Mouse (Mus musculus): ENCODE results near the gene Iscu.
A peak's percentile ranks its signal among the peaks of the same experiment; 100 is the strongest.
"Not testable (repeated sequence)": the region's sequence is repeated elsewhere in the genome, so short reads cannot be mapped to it uniquely, and the experiment has no call there.

Iscu gene

DNA sequence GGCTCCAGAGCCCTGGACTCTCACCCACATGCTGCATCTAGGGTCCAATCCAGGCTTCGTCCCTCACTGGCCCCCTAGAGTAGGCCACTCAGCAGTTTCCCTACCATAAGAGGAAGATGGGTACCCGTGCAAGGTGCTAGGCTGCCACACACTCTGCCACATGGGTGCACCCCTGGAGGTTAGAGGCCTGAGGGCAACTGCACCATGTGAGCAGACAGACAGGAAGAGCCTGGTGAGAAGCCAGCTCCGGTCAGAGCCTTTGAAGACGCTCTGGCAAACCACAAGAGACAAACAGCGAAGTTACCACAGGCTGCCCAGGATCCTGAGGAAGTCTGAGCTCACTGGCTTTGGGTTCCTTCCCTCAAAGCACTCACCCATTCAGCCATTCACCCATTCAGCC, 14.4 kb downstream of the Iscu start:
- DNase-seq (ENCODE audit: low read depth, low spot score), result no peak

DNA sequence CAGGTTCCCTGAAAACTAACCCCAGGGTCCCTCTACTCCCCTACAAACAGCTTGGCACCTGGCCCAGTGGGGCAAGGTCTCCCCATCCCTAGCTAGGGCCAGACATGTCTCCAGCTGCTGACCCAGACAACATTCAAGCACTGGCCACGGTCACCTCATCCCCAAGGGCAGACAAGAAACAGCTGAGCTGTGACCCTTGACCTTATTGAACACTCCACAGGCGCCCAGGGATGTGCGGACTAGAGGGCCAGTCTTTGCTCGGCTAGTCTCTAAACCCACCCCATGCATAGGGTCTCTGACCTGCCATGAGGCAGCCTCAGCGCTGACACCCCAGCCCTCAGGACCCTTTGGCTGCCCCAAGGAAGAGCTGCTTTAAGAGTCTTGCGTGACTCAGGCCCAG, 16.1 kb downstream of the Iscu start:
- no peak for DNase-seq (ENCODE audit: low read depth, low spot score)

DNA sequence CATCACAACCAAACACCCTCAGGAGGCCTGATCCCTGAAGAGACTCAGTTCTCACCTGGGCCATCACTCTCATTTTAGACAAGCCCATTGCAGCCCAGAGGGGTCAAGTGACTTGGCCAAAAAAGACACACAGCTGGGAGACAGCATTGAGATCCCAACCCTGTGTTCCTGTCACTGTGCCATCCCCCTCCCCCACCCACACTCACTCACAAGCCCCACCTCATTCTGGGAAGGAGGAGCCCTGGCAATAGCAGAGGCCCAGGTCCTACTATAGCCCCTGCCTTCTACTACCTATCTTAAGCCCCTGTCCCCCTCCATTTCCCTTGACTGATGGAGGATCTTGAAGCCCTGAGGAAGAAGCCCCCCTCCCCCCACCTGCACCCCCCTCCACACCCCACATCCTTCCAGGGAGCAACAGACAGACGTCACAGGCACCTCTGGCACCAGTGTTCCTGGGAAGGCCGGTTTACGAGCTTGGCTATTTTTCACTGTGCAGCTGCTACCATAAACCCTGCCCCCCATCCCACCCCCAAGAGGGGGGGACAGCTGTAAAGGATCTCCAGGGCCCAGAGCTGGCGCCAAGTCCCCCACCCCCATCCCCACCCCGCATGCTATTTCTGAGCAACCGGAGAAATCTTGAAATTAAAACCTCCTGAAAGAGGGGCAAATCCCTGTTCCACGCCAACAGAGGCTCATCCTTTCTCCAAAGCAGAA, 16.7 kb downstream of the Iscu start:
- no peak for DNase-seq (ENCODE audit: low read depth, low spot score)

DNA sequence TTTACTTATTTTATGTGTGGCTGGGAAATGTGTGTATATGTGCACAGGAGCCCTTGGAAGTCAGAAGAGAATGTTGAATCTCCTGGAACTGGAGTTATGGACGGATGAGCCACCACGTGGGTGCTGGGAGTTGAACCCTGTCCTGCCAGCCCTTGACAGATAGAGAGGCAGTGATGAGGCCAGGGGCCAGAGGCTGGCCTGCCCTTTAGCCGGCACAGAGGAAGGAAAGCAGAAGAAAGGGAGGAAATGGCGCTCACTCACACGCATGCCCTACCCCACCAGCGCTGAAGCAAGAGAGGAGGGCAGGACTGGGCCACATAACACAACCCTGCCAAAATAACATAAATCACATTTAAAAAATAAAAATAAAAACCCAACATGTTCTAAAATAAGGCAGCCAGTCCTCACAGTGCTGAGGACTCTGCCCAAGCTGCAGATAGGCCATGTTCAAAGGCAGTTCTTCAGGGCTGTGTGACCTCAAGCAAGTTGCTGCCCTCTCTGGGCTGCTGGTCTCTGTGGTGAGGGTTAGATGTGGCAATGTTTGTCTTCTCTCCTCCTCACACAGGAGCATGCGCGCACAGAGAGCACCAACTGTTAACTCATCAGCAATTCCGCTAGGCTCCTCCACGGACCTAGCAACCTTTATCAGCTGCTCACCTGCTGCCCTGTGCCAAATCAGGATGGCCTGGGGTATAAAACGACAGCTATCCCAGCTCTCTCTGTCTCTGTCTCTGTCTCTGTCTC, 18.1 kb downstream of the Iscu start:
- no peak for DNase-seq (ENCODE audit: low read depth, low spot score)

DNA sequence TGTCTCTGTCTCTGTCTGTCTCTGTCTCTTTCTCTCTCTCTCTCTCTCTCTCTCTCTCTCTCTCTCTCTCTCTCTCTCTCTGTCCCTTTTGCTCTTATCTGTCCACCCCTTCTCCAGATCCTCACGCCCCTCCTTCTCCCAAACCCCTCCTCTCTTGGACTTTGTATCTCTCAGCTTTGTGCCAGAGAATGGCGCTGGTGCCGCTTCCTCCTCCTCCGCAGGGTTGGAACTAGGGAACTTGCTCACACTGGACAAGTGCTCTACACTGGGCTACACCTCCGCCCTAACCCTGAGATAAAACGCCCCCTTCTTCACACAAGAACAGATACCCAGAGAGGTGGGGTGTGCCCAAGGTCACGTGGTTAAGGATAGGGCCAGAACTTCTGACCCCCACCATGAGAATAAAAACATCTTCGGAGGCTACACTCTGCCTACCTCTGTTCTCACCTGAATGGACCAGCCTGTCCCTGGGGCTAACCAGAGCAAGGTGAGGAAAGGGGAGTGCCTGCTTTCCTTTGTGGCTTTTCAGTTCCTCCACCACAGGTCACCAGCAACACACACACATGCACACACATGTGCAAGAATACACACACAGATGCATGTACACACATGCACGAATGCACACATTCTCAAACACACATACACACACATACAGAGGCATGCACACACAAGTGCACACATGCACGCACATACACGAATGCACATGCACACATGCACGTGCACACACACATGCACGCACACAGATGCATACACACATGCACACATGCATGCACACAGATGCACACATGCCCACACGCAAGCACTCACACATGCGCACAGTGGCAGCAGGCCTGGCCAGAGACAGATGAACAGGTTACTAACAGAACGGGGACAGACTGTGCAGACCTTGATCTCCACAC, 18.9 kb downstream of the Iscu start:
- DNase-seq (ENCODE audit: low read depth, low spot score), result no peak

DNA sequence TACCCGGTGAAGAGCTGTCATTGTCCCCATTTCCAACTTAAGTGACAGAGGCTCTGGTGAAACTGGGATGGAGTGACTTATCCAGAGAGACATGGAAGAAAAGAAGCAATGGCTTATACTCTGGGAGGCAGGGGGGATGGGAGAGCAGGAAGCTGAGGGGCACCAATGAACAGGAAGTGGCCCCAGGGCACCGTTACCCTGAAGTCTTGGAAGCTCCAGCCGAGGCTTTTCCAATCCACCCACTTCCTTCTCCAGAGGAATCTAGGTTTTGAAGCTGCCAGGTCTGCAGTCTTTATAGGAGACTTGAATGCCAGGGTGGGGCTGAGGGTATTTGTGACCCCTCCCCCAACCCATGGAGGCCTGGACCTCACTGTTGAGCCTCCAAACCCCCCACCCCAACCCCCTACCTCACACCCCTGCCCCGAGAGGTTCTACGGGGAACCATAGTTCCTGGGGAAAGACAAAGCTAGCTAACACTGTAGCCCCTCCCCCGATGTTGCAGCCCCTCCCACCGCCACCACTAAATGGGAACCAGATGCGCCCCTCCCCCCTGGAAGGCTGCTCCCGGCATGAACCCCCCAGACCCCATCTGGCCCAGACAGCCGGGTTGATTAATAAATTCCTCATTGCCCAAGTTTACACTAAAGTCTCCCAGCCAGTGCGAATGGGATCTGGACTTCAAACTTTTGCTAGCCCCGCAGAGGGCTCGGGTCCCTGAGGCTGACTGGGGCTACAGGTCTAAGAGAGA, 24.0 kb downstream of the Iscu start:
- peak; percentile 47 for DNase-seq (ENCODE audit: low read depth, low spot score)

DNA sequence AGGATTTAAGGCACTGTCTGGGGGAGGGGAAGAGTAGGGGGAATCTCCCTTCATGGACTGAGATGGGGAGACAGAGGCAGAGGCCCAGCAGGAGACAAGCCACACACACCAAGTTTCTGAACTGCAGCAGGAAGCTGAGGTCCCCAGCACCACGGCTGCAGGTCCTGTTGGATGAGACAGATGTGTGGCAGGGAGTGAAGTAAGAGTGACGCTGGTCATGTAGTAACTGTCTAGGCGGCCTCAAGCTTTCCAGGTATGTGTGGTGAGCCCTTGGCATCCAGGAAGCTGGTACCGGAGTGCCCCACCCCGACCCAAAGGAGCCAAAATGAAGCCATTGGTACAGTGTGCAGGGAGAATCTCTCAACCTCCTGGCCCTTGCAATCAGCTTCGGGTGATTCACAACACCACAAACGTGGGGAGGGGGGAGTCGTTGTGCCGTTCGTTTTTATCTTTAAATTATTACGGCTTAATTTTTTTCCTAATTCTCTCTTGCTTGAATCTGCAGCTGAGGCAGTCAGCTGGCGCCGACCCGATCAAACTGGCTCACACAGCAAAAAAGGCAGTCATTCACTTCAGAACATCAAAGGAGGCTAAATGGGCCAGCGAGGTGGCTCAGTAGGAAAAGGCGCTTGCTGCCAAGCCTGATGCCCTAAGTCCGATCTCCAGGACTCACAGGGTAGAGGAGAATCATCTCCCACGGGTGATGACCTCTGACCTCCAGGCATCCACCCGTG, 24.8 kb downstream of the Iscu start:
- no peak for DNase-seq (ENCODE audit: low read depth, low spot score)

DNA sequence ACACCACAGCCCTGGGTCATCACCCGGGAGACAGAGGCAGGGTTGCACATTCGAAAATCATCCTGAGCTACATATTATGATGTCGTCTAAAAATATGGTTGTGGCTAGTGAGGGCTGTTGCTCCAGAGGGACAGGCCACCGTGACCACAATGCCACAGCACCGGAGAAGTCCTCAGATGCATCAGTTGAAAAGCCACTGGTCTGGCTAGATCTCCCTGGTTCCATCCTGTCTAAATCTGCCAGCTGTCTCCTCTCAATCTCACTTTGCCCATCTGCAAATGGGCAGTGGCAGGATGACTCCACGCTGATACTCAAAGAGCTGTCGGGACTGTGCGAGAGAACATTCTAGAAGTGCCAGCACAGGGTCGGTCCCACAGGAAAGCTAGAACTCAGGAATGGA, 26.0 kb downstream of the Iscu start:
- DNase-seq (ENCODE audit: low read depth, low spot score), result no peak

DNA sequence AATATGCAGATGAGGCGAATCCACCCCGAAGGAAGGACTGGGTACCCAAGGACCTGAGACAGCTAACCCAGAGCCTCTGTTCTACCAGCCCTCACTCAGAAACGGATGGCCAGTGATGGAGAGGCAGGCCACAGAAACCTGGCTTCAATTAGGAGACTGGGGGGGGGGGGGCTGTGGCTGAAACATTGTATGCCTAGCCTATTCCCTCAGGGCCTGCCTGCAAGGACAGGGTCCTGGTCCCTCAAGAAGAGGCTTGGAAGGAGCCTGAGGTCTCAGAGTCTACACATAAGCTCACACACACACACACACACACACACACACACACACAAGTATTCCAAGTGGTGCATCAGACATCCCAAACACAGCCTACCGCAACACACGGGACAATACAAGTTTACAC, 27.1 kb downstream of the Iscu start:
- no peak for DNase-seq (ENCODE audit: low read depth, low spot score)

DNA sequence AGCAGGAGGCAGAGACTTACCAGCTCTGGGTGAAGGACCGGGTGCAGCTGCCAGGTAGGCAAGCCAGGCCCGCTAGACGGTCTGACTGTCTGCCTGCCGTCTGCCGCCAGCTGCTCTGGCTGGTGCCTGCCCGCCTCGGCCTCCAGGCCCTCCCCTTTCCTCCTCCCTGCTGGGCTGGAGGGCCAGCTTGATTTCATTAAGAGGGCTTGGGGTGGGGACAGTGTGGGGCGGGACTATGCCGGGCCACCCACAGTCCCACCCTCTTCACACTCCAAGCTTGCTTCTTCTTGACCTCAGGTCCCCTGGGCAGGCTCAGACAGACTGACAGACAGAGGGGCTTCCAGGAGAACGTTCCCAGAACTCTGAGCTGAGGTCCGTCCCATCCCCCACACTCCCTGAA, 27.7 kb downstream of the Iscu start, which contains the start of gene Tmem119:
Tmem119 (minus strand) TSS at position 237 of the 400 bp plus-strand sequence.
- peak; percentile 70 for DNase-seq (ENCODE audit: low read depth, low spot score)

DNA sequence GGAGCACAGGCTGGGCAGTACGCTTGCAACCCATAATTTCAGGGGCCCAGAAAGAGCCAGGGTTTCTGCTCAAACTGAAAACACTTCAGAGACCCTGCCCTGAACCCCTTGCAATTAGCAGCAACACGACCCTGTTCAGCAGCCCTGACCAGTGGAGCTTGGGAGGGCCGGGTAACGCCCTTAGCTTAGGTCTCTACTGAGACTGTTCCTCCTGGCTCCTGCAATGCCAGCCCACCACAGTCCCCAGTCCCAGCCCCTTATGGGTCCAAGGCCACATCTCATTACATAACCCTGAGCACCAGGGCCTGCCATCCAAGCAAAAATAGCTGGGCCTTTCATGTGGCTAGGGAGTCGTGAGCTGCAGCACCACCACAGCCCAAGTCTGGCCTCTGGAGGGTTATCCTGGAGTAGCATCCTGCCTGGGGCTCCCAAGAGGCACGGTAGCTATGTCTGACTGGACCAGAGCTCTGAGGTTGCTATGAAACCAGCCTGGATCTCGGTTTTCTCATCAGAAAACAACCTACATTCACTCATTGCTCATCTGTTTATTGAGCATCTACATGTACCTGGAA, 31.9 kb downstream of the Iscu start:
- DNase-seq (ENCODE audit: low read depth, low spot score), result no peak

DNA sequence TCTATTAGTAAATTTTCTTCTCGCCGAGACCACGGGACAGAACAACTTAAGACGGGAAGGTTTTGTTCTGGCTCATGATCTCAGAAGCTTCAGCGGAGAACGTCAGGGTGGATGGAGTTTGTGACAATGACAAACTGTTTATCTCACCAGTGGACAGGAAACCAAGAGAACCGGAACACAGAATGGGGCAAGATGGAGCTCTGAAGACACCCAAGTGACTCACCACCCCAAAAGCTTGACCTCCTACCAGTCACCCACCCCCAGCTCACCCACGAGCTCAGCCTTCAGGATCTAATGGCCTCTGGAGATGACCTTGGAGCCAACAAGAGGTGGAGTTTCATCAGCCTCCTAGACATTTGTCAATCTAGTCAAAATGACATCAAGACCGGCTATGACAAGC, 32.8 kb downstream of the Iscu start:
- no peak for DNase-seq (ENCODE audit: low read depth, low spot score)

DNA sequence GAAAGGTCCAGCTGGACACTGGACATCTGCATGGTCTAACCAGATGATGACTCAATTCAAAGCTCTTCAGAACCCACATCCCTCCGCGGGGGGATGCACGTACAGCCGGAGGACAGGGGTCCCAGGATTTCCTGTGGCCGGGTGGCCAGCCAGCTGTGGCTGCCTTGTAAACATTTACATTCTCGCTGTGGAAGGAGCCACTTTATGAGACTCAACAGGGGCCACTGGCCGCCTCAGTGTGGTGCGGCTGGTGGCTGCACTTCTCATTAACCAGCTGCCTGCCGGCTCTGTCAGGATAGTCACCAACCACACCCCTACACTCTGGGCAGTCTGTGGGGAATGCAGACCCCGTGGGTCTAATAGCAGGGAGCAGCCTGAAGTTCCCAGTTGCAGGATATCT, 33.9 kb downstream of the Iscu start:
- no peak for DNase-seq (ENCODE audit: low read depth, low spot score)

DNA sequence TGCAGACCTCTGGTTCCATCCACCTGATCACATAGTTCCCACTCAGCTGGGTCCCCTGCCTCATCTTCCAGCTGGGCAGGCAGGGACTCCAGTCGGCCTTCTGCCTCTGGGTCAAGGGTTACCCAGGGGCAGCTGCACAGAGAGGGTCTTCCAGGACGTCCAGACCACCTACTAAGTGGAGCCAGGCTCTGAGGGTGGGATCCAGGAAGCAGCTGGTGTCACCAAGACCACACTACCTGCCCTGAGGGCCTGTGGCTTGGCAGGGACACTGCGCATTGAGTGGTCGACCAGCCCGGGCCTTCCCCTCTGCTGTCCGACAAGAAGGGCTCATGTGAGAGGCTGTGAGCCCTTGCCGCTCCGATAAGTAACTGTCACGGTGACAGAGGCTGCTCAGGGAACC, 35.2 kb downstream of the Iscu start:
- DNase-seq (ENCODE audit: low read depth, low spot score), result no peak

DNA sequence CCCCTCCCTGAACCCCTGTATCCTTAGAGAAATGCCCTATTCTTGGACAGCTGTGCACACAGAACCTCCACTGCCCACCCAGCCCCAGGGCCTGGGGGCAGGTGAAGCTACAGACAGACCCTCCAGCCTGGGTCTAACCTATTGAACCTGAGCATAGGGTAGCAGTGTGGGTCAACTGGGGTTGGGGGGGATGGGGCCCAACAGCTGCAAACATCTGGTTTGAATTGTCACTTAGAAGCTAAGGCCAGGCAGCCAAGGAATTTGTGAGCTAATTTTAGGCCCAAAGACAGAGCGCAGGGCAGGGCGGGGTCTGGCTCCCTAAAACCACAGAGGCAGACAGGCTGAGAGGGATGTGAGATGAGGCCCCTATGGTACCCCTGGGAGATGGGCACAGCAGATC, 35.6 kb downstream of the Iscu start:
- DNase-seq (ENCODE audit: low read depth, low spot score), result no peak

DNA sequence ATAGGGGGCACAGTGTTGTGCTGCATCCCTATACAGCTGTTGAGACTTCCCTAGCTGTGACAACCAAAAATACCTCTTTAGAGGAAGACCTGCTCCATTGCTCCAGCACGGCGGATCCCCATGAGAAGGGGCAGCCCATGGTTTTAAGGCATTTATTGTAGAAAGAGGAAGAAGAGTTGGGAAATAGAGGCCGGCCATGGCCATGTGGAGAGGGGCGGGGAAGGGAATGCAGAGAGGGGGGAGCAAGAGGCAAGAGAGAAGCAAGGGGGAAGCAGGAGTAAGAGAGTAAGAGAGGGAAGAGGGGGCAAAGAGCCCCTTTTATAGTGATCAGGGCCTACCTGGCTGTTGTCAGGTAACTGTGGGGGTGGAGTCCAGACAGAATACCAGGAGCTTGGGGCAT, 37.6 kb downstream of the Iscu start:
- DNase-seq (ENCODE audit: low read depth, low spot score), result no peak

DNA sequence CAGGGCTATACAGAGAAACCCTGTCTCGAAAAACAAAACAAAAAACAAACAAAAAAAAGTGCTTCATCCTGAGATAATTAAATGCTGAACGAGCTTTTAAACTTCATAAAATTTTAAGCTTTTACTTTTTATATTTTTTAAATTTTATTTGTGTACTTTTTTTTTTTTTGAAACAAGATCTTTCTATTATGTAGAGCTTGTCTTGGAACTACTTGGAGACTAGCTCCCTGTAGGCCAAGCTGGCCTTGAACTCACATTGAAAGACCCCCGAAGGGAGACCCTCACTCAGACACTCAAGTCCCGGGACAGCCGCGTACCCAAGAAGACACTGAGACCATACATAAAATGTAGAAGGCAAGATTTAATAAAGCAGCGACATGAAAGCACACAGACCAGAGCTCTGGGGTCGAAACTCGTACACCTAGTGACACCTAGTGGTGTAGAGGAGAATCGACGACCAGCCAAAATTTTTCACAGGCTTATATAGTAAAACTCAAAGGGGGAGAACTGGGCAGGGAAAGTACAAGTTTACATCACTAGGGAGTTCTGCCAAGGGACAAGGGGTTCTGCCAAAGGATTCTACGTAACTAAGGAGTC, 39.4 kb downstream of the Iscu start:
- not testable (repeated sequence) for DNase-seq (ENCODE audit: low read depth, low spot score)

DNA sequence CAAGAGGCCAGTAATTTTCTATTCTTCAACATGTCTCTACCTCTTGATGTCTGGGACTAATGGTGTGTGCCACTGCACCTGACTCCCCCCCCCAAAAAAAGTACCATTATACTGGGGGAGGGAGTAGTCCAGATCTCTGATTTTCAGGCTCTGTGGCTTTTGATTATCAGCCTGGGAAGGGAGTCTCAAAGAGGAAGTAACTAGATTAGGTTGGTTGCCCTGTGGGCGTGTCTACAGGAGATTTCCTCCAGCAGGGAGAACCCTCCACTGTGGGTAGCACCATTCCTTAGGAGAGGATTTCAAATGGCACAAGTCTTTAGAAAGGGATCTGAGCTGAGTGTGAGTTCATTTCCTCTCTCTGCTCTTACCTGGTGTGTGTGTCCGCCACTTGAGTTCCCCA, 40.1 kb downstream of the Iscu start:
- DNase-seq (ENCODE audit: low read depth, low spot score), result no peak

DNA sequence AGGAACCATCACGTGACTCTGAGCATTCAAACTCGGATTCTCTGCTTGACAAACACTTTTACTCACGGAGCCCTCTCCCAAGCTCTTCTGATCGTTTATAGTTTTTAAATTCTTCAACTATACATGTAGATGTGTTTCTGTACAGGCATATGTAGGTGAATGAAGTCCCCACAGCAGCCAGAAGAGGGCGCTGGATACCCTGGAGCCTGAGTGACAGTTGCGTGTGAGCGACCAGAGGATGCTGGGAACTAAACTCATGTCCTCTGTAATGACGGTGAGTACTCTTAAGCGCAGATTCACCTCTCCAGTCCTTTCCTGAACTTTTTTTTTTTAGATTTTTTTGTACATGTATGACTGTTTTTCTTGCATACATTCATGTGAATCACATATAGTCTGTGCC, 41.1 kb downstream of the Iscu start:
- peak; percentile 88 for DNase-seq (ENCODE audit: low read depth, low spot score)

Data from ZHBTc4 (cell line).